Mouse (Mus musculus) midbrain, embryonic 11.5 days (tissue): ENCODE data around the gene Fanca. TPM values are rescaled to one million over a fixed set of nuclear protein-coding genes. Genes with fewer than 3 reads are reported as not detected.

ENCODE experiments used
- ATAC-seq: fragments of 200-750 bp; cut with Nextera tagmentation; 2 replicates; pipeline ENCODE4 v1.8.0; 2017; ENCODE audit warnings: moderate TSS enrichment, moderate library complexity; ENCODE audit not compliant: low FRiP score
- DNase-seq: peaks from one replicate; pipeline ENCODE4 v3.0.0; 2015; ENCODE audit warnings: low spot score; ENCODE audit errors: missing footprints
- H3K27ac ChIP-seq: fragments of 300-500 bp; sonication (generic); 2 replicates; pipeline ENCODE4 v1.5.1; 2014; ENCODE audit warnings: low read depth, low read length
- H3K27me3 ChIP-seq: fragments of 300-500 bp; sonication (generic); 2 replicates; pipeline ENCODE4 v1.6.1; 2014; ENCODE audit warnings: mild to moderate bottlenecking, low read length, moderate library complexity, mixed read lengths; ENCODE audit not compliant: control insufficient read depth, insufficient read depth
- H3K36me3 ChIP-seq: fragments of 300-500 bp; sonication (generic); 2 replicates; pipeline ENCODE4 v1.6.1; 2014; ENCODE audit warnings: mild to moderate bottlenecking, low read length, moderate library complexity, mixed read lengths; ENCODE audit not compliant: control insufficient read depth, insufficient read depth
- H3K4me1 ChIP-seq: fragments of 300-500 bp; sonication (generic); 2 replicates; pipeline ENCODE4 v1.6.1; 2014; ENCODE audit warnings: low read length; ENCODE audit not compliant: control insufficient read depth, insufficient read depth
- H3K4me2 ChIP-seq: fragments of 300-500 bp; sonication (generic); 2 replicates; pipeline ENCODE4 v1.6.1; 2014; ENCODE audit warnings: mild to moderate bottlenecking, moderate library complexity
- H3K4me3 ChIP-seq: fragments of 300-500 bp; sonication (generic); 2 replicates; pipeline ENCODE4 v1.5.1; 2014; ENCODE audit warnings: low read depth, low read length
- H3K9ac ChIP-seq: fragments of 300-500 bp; sonication (generic); 2 replicates; pipeline ENCODE4 v1.6.1; 2014; ENCODE audit warnings: low read length
- H3K9me3 ChIP-seq: fragments of 300-500 bp; sonication (generic); 2 replicates; pipeline ENCODE4 v1.6.1; 2016; ENCODE audit warnings: low read length; ENCODE audit not compliant: control insufficient read depth
- WGBS: fragments of 180-500 bp; shearing (Covaris S2); extraction: QIAGEN DNeasy Blood & Tissue Kit; methylation state at CpG from one replicate; pipeline ENCODE4 v1.1.7; 2014; 5-methylcytosine and 5-hydroxymethylcytosine counted together
- polyA plus RNA-seq: library from polyadenylated mRNA; unstranded; fragments of >200 nt; fragmentation: Nextera tagmentation; extraction: Ambion mirVana; gene quantifications from 2 replicates; pipeline ENCODE4 v1.2.1, GENCODE M21; 2014

Gene Fanca
- polyA plus RNA-seq, 1 experiment from 2014 or later = 31.5 TPM

DNA sequence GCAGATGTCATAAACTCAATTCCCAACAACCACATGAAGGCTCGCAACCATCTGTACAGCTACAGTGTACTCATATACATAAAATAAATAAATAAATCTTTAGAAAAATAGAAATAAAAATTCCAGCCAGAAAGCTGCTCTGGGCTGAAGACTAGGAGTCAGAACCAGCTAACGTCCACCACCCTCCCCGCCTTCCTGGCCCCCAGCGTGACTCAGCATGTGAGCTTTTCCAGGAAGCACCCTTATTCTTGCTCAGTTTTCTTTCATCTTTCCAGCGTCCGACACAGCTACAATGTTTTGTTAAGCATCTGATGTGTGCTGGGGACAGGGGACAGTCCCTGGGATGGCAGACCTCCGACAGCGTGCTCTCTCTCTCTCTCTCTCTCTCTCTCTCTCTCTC, 26.8 kb upstream of the Fanca start:
- Histone ChIP-seq H3K27ac (no peak overlapping the region), H3K9ac (no peak overlapping the region), H3K27me3 (no peaks in the 10 kb centered on the region), H3K4me1 (no peaks in the 10 kb centered on the region), H3K4me2 (no peak overlapping the region), H3K36me3 (no peaks in the 10 kb centered on the region), H3K9me3 (no peaks in the 10 kb centered on the region), H3K4me3 (no peak overlapping the region)
- DNase-seq (no peak), ATAC-seq (no peak)
- WGBS = 81% methylated on average over 8 of the region's 8 CpGs

DNA sequence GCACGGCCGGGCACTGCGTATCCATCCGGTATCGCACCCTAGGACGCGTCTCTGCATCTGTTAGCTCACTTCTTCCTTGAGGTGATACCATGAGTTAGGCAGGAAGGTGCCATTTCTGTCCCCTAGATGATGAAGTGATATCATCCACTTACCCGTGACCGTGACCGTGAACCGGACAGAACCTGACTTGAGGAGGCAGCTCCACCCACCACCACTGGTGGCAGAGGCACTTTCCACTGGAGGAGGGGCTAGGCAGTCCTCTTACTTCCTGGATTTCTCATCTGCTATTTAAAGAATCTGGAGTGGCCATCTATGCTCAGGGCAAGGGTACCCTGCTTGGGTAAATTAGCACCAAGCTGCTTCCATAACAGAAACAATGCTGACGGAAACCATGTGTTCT, 25.0 kb upstream of the Fanca start:
- no peak overlapping the region for H3K4me2 ChIP-seq
- ATAC-seq = no peak

DNA sequence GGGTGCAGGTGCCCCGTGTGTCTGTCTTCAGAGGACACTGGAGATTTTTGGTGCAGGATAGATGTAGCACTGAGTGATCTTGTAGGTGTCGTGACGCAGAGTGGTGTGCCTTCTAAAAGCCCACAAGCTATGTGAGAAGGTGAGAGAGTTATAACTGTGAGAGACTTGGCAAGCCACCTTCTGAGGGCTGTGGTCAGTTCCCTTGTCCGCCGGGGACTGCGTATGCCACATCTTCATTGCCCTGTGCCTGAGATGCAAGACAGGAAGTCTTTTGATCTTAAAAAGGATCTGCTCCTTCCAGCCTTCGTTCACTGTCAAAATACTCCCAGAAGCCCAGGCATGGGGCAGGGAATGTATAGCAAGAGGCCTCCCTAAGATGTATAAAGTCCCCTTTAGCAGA, 24.5 kb upstream of the Fanca start:
- H3K4me3 ChIP-seq = no peak overlapping the region
- no peak overlapping the region for H3K27ac ChIP-seq
- no peaks in the 10 kb centered on the region for H3K36me3 ChIP-seq
- no peaks in the 10 kb centered on the region for H3K27me3 ChIP-seq
- ATAC-seq = no peak
- H3K4me2 ChIP-seq = no peak overlapping the region
- DNase-seq = no peak
- no peaks in the 10 kb centered on the region for H3K9me3 ChIP-seq
- no peak overlapping the region for H3K9ac ChIP-seq
- H3K4me1 ChIP-seq = no peaks in the 10 kb centered on the region
- 85% methylated on average over 7 of the region's 7 CpGs for WGBS

More for the DNA sequence above, 25.0 kb upstream of the Fanca start:
- 93% methylated on average over 12 of the region's 12 CpGs for WGBS
- Histone ChIP-seq H3K4me3 (no peak overlapping the region), H3K4me1 (no peaks in the 10 kb centered on the region), H3K9ac (no peak overlapping the region), H3K27me3 (no peaks in the 10 kb centered on the region), H3K9me3 (no peaks in the 10 kb centered on the region), H3K36me3 (no peaks in the 10 kb centered on the region), H3K27ac (no peak overlapping the region)
- no peak for DNase-seq

DNA sequence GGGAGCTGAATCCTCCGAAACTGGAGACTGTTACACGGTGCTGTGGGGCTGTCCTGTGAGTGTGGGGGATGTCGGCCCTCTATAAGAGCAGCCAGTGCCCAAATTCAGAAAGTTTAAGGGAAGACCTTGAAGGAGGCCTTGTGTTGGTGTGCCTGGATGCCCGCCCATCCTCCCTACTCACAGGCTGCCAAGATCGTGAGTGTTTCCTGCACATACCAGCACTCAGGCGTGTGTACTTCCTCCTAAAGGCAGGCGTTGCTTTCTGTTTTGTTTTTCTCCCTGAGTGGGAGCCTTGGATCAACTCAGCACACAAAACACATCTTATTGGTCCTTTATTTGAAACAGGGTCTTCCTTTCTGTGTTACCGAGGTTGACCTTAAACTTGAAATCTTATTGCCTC, 23.9 kb upstream of the Fanca start:
- Histone ChIP-seq H3K4me2 (no peak overlapping the region), H3K9me3 (no peaks in the 10 kb centered on the region), H3K27me3 (no peaks in the 10 kb centered on the region), H3K9ac (no peak overlapping the region), H3K4me3 (no peak overlapping the region), H3K27ac (no peak overlapping the region), H3K4me1 (no peaks in the 10 kb centered on the region), H3K36me3 (no peaks in the 10 kb centered on the region)
- ATAC-seq (no peak), DNase-seq (no peak)
- 92% methylated on average over 8 of the region's 8 CpGs for WGBS

DNA sequence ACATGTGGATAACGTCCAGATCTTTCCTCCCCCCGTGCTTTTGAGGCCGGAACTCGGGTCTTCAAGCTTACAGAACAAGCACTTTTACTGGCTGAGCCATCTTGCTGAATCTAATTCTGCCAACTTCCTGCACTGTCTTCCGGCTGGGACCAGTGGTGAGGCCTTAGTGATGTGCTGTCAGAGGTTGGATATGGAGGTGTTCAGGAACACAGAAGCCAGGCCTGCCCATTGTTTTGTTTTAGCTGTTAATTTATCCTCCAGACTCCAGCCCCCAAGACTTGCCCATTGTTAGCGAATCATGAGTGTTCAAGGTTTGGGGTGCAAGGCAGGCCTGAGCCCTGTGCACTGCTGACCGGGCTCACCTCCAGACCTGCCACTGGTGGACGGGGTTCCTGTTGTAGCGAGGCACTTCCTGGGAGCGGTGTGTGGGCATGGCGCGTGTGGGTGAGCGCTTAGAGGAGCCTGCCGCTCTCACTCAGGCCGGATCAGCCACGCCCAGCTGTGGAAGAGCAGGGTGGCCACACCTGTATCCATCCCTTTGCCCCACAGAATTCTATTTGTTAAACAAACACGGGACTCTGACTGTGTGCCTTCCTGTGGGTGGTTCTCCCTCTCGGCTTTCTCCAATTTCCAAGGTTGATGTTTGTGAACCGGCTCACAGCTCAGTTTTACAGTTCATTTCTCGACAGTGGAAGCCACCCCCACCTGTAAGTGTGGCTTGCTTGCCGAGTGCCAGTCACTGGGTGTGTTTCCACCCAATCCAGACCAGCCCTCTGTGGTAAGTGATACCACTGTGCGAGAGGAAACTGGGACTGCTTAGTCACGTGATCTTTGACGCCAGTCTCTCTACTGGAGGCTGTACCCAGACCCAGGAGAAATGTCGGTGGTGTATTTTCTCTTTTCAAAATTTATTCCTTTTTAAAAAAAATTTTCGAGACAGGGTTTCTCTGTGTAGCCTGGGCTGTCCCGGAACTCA, 23.0 kb upstream of the Fanca start:
- no peaks in the 10 kb centered on the region for H3K36me3 ChIP-seq
- H3K4me1 ChIP-seq = no peaks in the 10 kb centered on the region
- DNase-seq (no peak), ATAC-seq (no peak)
- H3K27me3 ChIP-seq = no peaks in the 10 kb centered on the region
- H3K4me3 ChIP-seq = no peak overlapping the region
- no peak overlapping the region for H3K9ac ChIP-seq
- 91% methylated on average over 27 of the region's 27 CpGs for WGBS
- no peaks in the 10 kb centered on the region for H3K9me3 ChIP-seq
- no peak overlapping the region for H3K4me2 ChIP-seq
- no peak overlapping the region for H3K27ac ChIP-seq

DNA sequence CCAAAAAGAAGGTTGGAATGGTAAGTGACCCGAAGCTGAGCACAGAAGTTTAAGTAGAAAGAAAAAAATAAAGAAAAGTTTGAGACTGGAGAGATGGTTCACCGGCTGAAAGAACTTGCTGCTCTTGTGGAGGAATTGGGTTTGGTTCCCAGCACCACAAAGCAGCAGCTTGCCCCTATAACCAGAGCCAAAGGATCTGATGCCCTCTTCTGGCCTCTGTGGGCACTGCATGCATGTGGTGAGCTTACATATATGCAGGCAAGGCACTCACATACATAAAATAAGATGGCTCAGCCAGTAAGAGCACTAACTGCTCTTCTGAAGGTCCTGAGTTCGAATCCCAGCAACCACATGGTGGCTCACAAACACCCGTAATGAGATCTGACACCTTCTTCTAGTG, 21.7 kb upstream of the Fanca start:
- H3K4me2 ChIP-seq = no peak overlapping the region
- no peak overlapping the region for H3K9ac ChIP-seq
- ATAC-seq (no peak), DNase-seq (no peak)
- no peaks in the 10 kb centered on the region for H3K36me3 ChIP-seq
- H3K9me3 ChIP-seq = no peaks in the 10 kb centered on the region
- 95% methylated on average over 4 of the region's 4 CpGs for WGBS
- H3K4me1 ChIP-seq = no peaks in the 10 kb centered on the region
- H3K27ac ChIP-seq = no peak overlapping the region
- no peak overlapping the region for H3K4me3 ChIP-seq
- no peaks in the 10 kb centered on the region for H3K27me3 ChIP-seq

DNA sequence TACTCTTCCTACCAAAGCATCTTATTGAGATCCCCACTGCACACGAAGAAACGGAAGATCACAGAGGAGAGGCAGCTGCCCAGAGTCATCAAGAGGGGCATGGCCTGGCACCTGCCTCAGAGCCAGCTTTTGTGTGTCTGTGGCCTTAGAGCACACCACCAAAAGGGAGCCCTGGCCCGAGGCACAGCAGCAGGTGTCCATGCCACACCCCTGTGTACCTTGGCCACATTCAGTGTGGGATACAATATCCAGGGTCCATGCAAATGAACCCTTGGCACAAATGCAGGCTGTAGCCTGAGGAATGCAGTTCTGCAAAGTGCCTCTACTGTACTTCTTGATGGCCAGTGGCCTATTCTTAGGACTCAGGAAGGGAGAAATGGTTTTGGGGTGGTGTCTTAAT, 19.1 kb upstream of the Fanca start:
- peaks cover 12% of the 10 kb centered on the region for H3K4me1 ChIP-seq
- ATAC-seq = no peak
- 91% methylated on average over 3 of the region's 3 CpGs for WGBS
- H3K4me2 ChIP-seq = no peak overlapping the region
- no peaks in the 10 kb centered on the region for H3K27me3 ChIP-seq
- no peaks in the 10 kb centered on the region for H3K9me3 ChIP-seq
- no peak overlapping the region for H3K4me3 ChIP-seq
- no peak overlapping the region for H3K27ac ChIP-seq
- no peak overlapping the region for H3K9ac ChIP-seq
- no peak for DNase-seq
- H3K36me3 ChIP-seq = no peaks in the 10 kb centered on the region

DNA sequence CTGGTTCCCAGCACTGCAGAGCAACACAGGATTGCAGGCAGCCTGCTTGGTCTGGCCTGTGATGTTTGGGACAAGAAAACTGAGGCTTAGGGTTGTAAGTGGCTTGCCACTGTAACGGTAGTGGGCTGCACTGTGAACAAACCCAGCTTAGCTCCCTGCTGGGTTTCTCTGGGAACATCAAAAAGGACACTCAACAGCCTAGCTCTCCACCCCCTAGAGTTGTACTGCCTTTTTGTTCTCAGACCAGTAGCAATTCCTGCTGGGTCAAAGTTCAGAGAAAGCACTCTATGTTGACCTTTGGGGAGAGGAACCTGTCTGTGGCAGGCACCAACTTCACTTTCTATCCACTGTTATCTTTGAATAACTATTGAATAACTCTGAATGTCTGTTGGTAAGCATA, 16.1 kb upstream of the Fanca start:
- DNase-seq = no peak
- Histone ChIP-seq H3K27ac (peak overlapping the region; percentile 41), H3K27me3 (no peaks in the 10 kb centered on the region), H3K9ac (peak overlapping the region; percentile 24), H3K4me3 (peak overlapping the region; percentile 87), H3K4me2 (peak overlapping the region; percentile 88), H3K9me3 (no peaks in the 10 kb centered on the region), H3K36me3 (no peaks in the 10 kb centered on the region), H3K4me1 (peaks cover 12% of the 10 kb centered on the region)
- WGBS = 0% methylated on average over 1 of the region's 1 CpGs
- no peak for ATAC-seq

DNA sequence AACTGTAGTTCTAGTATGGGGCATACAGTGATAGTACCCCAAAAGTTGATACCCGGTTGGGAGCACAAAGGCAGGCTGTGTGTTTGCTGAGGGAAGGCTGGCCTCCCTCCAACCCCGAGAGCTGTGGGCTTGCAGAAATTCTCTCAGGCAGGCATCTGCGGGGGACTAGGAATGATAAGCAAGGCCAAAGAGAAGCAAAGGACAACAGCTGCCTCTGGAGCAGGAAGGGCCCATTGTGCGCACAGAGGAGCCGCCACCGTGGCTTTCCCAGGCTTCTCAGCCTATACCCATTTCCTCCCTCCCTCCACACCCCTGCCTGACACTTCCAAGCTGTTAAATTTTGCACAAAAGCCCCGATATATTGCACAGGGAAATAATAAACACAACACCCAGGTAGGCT, 15.5 kb upstream of the Fanca start:
- WGBS = 6% methylated on average over 7 of the region's 7 CpGs
- peak overlapping the region; percentile 88 for H3K4me2 ChIP-seq
- peaks cover 12% of the 10 kb centered on the region for H3K4me1 ChIP-seq
- peak overlapping the region; percentile 87 for H3K4me3 ChIP-seq
- H3K9me3 ChIP-seq = no peaks in the 10 kb centered on the region
- peak; percentile 85 for DNase-seq
- H3K36me3 ChIP-seq = no peaks in the 10 kb centered on the region
- no peak for ATAC-seq
- H3K27ac ChIP-seq = peak overlapping the region; percentile 41
- H3K9ac ChIP-seq = peak overlapping the region; percentile 24
- H3K27me3 ChIP-seq = no peaks in the 10 kb centered on the region
